Mouse (Mus musculus) left cerebral cortex, adult 11 months (tissue): ENCODE results near the gene 1700034I23Rik.
A peak's percentile ranks its signal among the peaks of the same experiment; 100 is the strongest.
"Not testable (repeated sequence)": the region's sequence is repeated elsewhere in the genome, so short reads cannot be mapped to it uniquely, and the experiment has no call there.

Source experiments
- DNase-seq: peaks from one replicate; pipeline ENCODE4 v3.0.0; 2022; ENCODE audit warnings: low spot score

Gene 1700034I23Rik

GRCm38 (mm10) chr3:40902443-40902842, at the start of gene 1700034I23Rik:
Gene 1700034I23Rik, minus strand, starts transcription at chr3:40902543.
- not testable (repeated sequence) for DNase-seq

DNA sequence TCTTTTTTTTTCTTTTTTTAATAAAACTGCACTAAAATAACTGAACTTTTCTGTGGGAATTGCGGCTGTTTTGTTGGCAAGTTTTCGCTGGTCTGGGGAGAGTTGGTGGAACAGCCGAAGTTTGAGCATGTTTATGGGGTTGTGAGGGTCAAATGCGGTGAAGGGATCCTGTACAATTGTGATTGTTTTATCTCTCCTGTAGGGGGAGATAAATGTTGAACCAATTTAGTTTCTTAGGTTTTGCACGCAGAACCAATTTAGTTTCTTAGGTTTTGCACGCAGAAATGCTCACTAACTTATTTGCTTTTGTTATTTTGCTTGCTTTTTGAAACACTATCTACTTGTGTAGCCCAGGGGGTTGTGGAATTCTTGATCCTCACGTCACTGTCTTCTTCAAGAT, 49.0 kb upstream of the 1700034I23Rik start:
- no peak for DNase-seq

- no peak for DNase-seq
These were observed 48.4 kb upstream of the 1700034I23Rik start for GRCm38 (mm10) chr3:40950601-40951201.

GRCm38 (mm10) chr3:40949903-40950600, 47.7 kb upstream of the 1700034I23Rik start:
- no peak for DNase-seq

GRCm38 (mm10) chr3:40949170-40949902, 47.0 kb upstream of the 1700034I23Rik start, which contains the start of gene Larp1b:
Gene Larp1b, plus strand, starts transcription at chr3:40949828.
- peak; percentile 97 for DNase-seq

DNA sequence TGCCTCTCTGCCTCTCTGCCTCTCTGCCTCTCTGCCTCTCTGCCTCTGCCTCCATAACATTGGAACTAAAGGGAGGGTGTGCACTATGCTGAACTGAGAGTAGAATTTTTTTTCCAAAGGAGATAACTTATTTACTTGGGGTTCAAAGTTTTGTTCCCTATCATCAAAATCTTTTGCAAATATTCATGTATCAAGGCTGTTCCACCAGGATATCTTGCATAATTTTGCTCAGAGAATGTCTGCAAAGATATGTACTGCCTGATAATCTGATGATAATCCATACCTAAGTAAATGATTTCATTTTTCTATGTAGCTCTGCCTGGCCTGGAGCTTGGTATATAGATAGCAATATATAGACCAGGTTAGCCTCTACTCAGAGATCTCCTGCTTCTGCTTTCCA, 36.7 kb upstream of the 1700034I23Rik start:
- no peak for DNase-seq

GRCm38 (mm10) chr3:40938592-40938991, 36.2 kb upstream of the 1700034I23Rik start:
- no peak for DNase-seq

- no peak for DNase-seq
These were observed 35.8 kb upstream of the 1700034I23Rik start for GRCm38 (mm10) chr3:40938189-40938588.

GRCm38 (mm10) chr3:40894336-40894735, 8.0 kb downstream of the 1700034I23Rik start:
- DNase-seq, result not testable (repeated sequence)

GRCm38 (mm10) chr3:40893816-40894258, 8.5 kb downstream of the 1700034I23Rik start:
- peak; percentile 98 for DNase-seq

DNA sequence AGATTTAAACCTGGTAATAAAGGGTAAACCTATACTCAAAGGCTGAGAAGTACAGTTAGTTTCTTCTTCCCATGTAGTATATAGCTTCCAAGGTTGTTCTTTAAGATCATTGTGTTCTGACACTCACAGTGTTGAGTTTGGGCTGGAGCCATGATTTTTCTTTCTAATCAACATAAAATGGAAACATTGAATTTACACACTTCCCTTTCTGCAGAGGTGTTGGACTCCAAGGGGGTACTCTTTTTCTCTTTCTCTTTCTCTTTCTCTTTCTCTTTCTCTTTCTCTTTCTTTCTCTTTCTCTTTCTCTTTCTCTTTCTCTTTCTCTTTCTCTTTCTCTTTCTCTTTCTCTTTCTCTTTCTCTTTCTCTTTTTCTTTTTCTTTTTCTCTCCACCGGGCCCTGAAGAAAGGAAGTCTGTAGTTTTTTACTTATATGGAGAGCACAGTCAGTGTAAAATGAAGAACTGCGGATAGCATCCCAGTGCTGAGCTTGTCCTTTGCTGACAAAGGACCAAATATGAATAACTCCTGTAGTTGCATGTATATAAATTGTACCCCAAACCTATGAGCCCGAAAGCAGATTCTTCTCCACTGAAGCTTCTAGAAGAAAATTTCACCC, 49.1 kb downstream of the 1700034I23Rik start:
- DNase-seq, result not testable (repeated sequence)
